Mouse (Mus musculus) ES-Bruce4 (cell line): ENCODE data around the gene Ptprq.

Experiments
- CTCF ChIP-seq: IDR thresholded peaks from one replicate; pipeline ENCODE4 v1.8.1; 2011; ENCODE audit warnings: low read depth, low read length
- POLR2A ChIP-seq: IDR thresholded peaks from one replicate; pipeline ENCODE4 v1.8.1; 2011; ENCODE audit warnings: low read length; ENCODE audit not compliant: insufficient read depth

GRCm38 (mm10) chr10:107499656-107500055, 220.2 kb downstream of the Ptprq start:
- TF ChIP-seq POLR2A (no peak), CTCF (no peak)
